Mouse (Mus musculus): Measurements from ENCODE around the gene Tmem132b. TPM values are rescaled to one million over a fixed set of nuclear protein-coding genes. Genes with fewer than 3 reads are reported as not detected.

Gene Tmem132b
- total and polyA plus RNA-seq, 3 experiments = not detected

GRCm38 (mm10) chr5:125728521-125728920, 196.9 kb downstream of the Tmem132b start:
- no peaks in the 10 kb centered on the region for H3K79me2 ChIP-seq (replicated peaks; ENCODE audit: control insufficient read depth, extremely low read depth, insufficient read depth, poor library complexity, severe bottlenecking)
- no peak overlapping the region for H3K9ac ChIP-seq (ENCODE audit: insufficient read depth, low read depth)
- in situ Hi-C loops (cut with MboI; ENCODE audit: low pct_ligation_motif_present, low pct_unique_long_range_greater_than_20kb, low sequenced_read_pairs) = no loop called here
- no peaks in the 10 kb centered on the region for H3K27me3 ChIP-seq (replicated peaks)
- no peak overlapping the region for H3K27ac ChIP-seq (ENCODE audit: insufficient read depth, low read depth)
- TF ChIP-seq POLR2AphosphoS2 (IDR thresholded peaks at IDR 0.05; ENCODE audit: low read depth, low read length) (no peak), CTCF (conservative IDR thresholded peaks at IDR 0.05 in 1 of 2, IDR thresholded peaks at IDR 0.05 in 1 of 2; ENCODE audit: low read depth in 2 of 2, low read length in 2 of 2) (no peak), TCF12 (IDR thresholded peaks at IDR 0.05; ENCODE audit: low read depth, low read length) (no peak), USF1 (IDR thresholded peaks at IDR 0.05; ENCODE audit: low read depth, low read length) (no peak), POLR2A (IDR thresholded peaks at IDR 0.05; ENCODE audit: low read depth, low read length) (no peak), EP300 (IDR thresholded peaks at IDR 0.05; ENCODE audit: low read length) (no peak), ZKSCAN1 (IDR thresholded peaks at IDR 0.05; ENCODE audit: borderline replicate concordance, low read depth, low read length) (no peak), CHD1 (IDR thresholded peaks at IDR 0.05; ENCODE audit: low read depth, low read length) (no peak), MAZ (IDR thresholded peaks at IDR 0.05; ENCODE audit: low read depth, low read length) (no peak), NRF1 (IDR thresholded peaks at IDR 0.05; ENCODE audit: low read depth, low read length) (no peak), ZNF384 (IDR thresholded peaks at IDR 0.05; ENCODE audit: low read depth, low read length) (no peak)
- H3K4me1 ChIP-seq (ENCODE audit: control insufficient read depth in 1 of 2, insufficient read depth in 2 of 2) = no peaks in the 10 kb centered on the region
- DNase-seq (ENCODE audit: extremely low read depth) = no peak
- no peaks in the 10 kb centered on the region for H3K36me3 ChIP-seq (replicated peaks in 1 of 2; ENCODE audit: control insufficient read depth in 1 of 2, insufficient read depth in 1 of 2, low read length in 1 of 2)
- peaks cover 72% of the 10 kb centered on the region for H3K9me3 ChIP-seq (replicated peaks; ENCODE audit: low read length)
- H3K4me3 ChIP-seq (replicated peaks in 1 of 3; ENCODE audit: low read depth in 2 of 3, low read length in 2 of 3, poor library complexity in 1 of 3) = no peak overlapping the region
- no peak overlapping the region for H3K4me2 ChIP-seq (ENCODE audit: insufficient read depth, low read depth, poor library complexity, severe bottlenecking)
- dilution Hi-C loops (cut with MboI; ENCODE audit: extremely low pct_ligation_motif_present, extremely low pct_unique_long_range_greater_than_20kb, low sequenced_read_pairs) = no loop called here

DNA sequence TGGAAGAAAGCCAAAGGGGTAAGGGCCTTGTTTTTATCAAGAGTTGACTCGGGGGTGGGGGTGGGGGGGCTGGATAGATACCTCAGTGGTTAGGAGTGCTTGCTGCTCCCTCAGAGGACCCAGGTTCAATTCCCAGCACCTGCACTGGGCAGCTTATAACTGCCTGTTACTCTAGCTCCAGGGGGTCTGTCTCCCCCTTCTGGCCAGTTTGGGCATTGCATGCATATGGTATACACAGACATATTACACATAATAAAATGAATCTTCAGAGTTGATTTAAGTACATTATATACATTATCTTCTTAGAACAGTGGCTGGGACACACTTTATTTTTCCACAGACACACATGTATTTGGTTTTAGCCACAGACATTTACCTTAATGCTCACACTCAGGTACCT, 202.2 kb downstream of the Tmem132b start:
- in situ Hi-C loops (cut with MboI; ENCODE audit: low pct_ligation_motif_present, low pct_unique_long_range_greater_than_20kb, low sequenced_read_pairs) = no loop called here
- dilution Hi-C loops (cut with MboI; ENCODE audit: extremely low pct_ligation_motif_present, extremely low pct_unique_long_range_greater_than_20kb, low sequenced_read_pairs) = no loop called here
- H3K9me3 ChIP-seq (replicated peaks; ENCODE audit: low read length) = peaks cover 84% of the 10 kb centered on the region

DNA sequence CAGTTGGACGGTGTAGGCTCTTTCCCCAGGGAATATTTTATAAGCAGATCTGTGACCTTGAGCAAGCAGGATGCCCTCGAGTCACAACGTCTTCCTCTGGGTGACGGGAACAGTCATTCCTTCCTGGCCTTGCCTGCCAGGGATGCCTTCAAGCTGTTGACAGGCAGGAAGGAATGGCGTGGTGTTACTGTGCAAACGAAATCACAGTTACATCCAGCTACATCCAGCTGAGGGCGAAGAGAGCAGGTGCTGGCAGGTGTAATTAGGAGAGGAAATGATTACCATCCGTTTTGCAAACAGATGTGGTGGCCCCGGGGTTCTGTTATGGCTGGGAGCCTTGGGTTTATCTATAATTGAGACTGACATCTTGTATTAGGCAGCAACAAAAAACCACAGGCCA, 205.5 kb downstream of the Tmem132b start:
- no peaks in the 10 kb centered on the region for H3K4me1 ChIP-seq (ENCODE audit: control insufficient read depth in 1 of 2, insufficient read depth in 2 of 2)
- no peaks in the 10 kb centered on the region for H3K27me3 ChIP-seq (replicated peaks)
- TF ChIP-seq RAD21 (IDR thresholded peaks at IDR 0.05; ENCODE audit: low read depth, low read length) = no peak
- no peak for TF ChIP-seq E2F4 (IDR thresholded peaks at IDR 0.05; ENCODE audit: insufficient replicate concordance, low read depth, low read length)
- no peak for TF ChIP-seq MXI1 (IDR thresholded peaks at IDR 0.05; ENCODE audit: low read depth, low read length)
- TF ChIP-seq ZMIZ1 (IDR thresholded peaks at IDR 0.05; ENCODE audit: low read depth, low read length) = no peak
- TF ChIP-seq ZC3H11A (IDR thresholded peaks at IDR 0.05; ENCODE audit: low read depth, low read length) = no peak
- no peak for TF ChIP-seq RCOR1 (conservative IDR thresholded peaks at IDR 0.05; ENCODE audit: low read depth, low read length)
- TF ChIP-seq SIN3A (IDR thresholded peaks at IDR 0.05; ENCODE audit: low read length) = no peak
- no peak for TF ChIP-seq USF1 (IDR thresholded peaks at IDR 0.05; ENCODE audit: low read depth, low read length)
- H3K36me3 ChIP-seq (replicated peaks in 1 of 2; ENCODE audit: control insufficient read depth in 1 of 2, insufficient read depth in 1 of 2, low read length in 1 of 2) = no peaks in the 10 kb centered on the region
- H3K9me3 ChIP-seq (replicated peaks; ENCODE audit: low read length) = peaks cover 82% of the 10 kb centered on the region
- dilution Hi-C loops (cut with MboI; ENCODE audit: extremely low pct_ligation_motif_present, extremely low pct_unique_long_range_greater_than_20kb, low sequenced_read_pairs) = no loop called here
- no peak overlapping the region for H3K9ac ChIP-seq (ENCODE audit: insufficient read depth, low read depth)
- H3K79me2 ChIP-seq (replicated peaks; ENCODE audit: control insufficient read depth, extremely low read depth, insufficient read depth, poor library complexity, severe bottlenecking) = no peaks in the 10 kb centered on the region
- no peak overlapping the region for H3K4me3 ChIP-seq (replicated peaks in 1 of 3; ENCODE audit: low read depth in 2 of 3, low read length in 2 of 3, poor library complexity in 1 of 3)
- H3K27ac ChIP-seq (ENCODE audit: insufficient read depth, low read depth) = no peak overlapping the region
- H3K4me2 ChIP-seq (ENCODE audit: insufficient read depth, low read depth, poor library complexity, severe bottlenecking) = no peak overlapping the region
- in situ Hi-C loops (cut with MboI; ENCODE audit: low pct_ligation_motif_present, low pct_unique_long_range_greater_than_20kb, low sequenced_read_pairs) = no loop called here
- DNase-seq (ENCODE audit: extremely low read depth) = no peak

More for the DNA sequence above, 202.2 kb downstream of the Tmem132b start:
- Histone ChIP-seq H3K9ac (ENCODE audit: insufficient read depth, low read depth) (no peak overlapping the region), H3K4me3 (replicated peaks in 1 of 3; ENCODE audit: low read depth in 2 of 3, low read length in 2 of 3, poor library complexity in 1 of 3) (no peak overlapping the region), H3K79me2 (replicated peaks; ENCODE audit: control insufficient read depth, extremely low read depth, insufficient read depth, poor library complexity, severe bottlenecking) (no peaks in the 10 kb centered on the region), H3K4me2 (ENCODE audit: insufficient read depth, low read depth, poor library complexity, severe bottlenecking) (no peak overlapping the region), H3K27me3 (replicated peaks) (no peaks in the 10 kb centered on the region), H3K4me1 (ENCODE audit: control insufficient read depth in 1 of 2, insufficient read depth in 2 of 2) (no peaks in the 10 kb centered on the region), H3K36me3 (replicated peaks in 1 of 2; ENCODE audit: control insufficient read depth in 1 of 2, insufficient read depth in 1 of 2, low read length in 1 of 2) (no peaks in the 10 kb centered on the region), H3K27ac (ENCODE audit: insufficient read depth, low read depth) (no peak overlapping the region)
- no peak for TF ChIP-seq SIN3A (IDR thresholded peaks at IDR 0.05; ENCODE audit: low read length)
- TF ChIP-seq TBP (conservative IDR thresholded peaks at IDR 0.05; ENCODE audit: low read depth, low read length) = no peak
- TF ChIP-seq TCF12 (IDR thresholded peaks at IDR 0.05; ENCODE audit: low read depth, low read length) = no peak
- TF ChIP-seq CTCF (conservative IDR thresholded peaks at IDR 0.05 in 1 of 2, IDR thresholded peaks at IDR 0.05 in 1 of 2; ENCODE audit: low read depth in 2 of 2, low read length in 2 of 2) = peak in 1 of 2 experiments; percentile 14; a peak in 1 of 4 replicates
- no peak for TF ChIP-seq RCOR1 (conservative IDR thresholded peaks at IDR 0.05; ENCODE audit: low read depth, low read length)
- no peak for TF ChIP-seq BHLHE40 (IDR thresholded peaks at IDR 0.05; ENCODE audit: low read depth, low read length)
- no peak for TF ChIP-seq E2F4 (IDR thresholded peaks at IDR 0.05; ENCODE audit: insufficient replicate concordance, low read depth, low read length)
- no peak for DNase-seq (ENCODE audit: extremely low read depth)
